Mouse (Mus musculus) cerebellum, postnatal 25 days (tissue): ENCODE measurements at regions not wholly inside any gene's neighbourhood (a gene's known extent, or its start where the extent isn't known, plus 50 kb on each side); places are given as distances from the start of the nearest gene placed in this dataset.

Experiments
- DNase-seq, 2 experiments: peaks; one replicate each; pipeline ENCODE4 v3.0.0; 2021; ENCODE audit warnings: mixed read lengths in 2 of 2

- DNase-seq, result no peak
These were observed 72.9 kb downstream of the Manea start for GRCm38 (mm10) chr4:26273754-26274153.

- no peak for DNase-seq
These were observed 87.3 kb downstream of the Manea start for GRCm38 (mm10) chr4:26259230-26260029.

GRCm38 (mm10) chr4:26255889-26256288, 90.8 kb downstream of the Manea start:
- no peak for DNase-seq

- peak; percentile 71 to 86 for DNase-seq
These were observed 98.5 kb downstream of the Manea start for GRCm38 (mm10) chr4:26247925-26248856.

GRCm38 (mm10) chr4:26223267-26223666, 123.4 kb downstream of the Manea start:
- DNase-seq, result no peak
